9 mouse cellular contexts compared by ENCODE assay signal in genomic region chr19:5084834-5085144, GRCm38 (mm10). TPM values are rescaled to one million over a fixed set of nuclear protein-coding genes. Genes with fewer than 3 reads are reported as not detected.
DNase-seq lines count a peak whose midpoint lies in the region; ATAC-seq and TF ChIP-seq lines count a peak whose summit lies in the region.
"Had no signal": no experiment of that assay in that cellular context is flagged by ENCODE, and none has a peak within 500 bp of the region (broad histone marks: within the 10 kb centered on the region; RNA-seq: fewer than 3 reads in every experiment).

No protein-coding gene starts in this region.

- peak overlapping the region; percentile 72 for H3K4me3 ChIP-seq in gastrocnemius, adult 2 months
- H3K4me3 ChIP-seq in limb, embryonic 14.5 days (replicated peaks; ENCODE audit: low read length): peak overlapping the region; percentile 42
- peak overlapping the region; percentile 53 for H3K4me3 ChIP-seq in stomach, embryonic 16.5 days (replicated peaks; ENCODE audit: low read length)

- 6% methylated on average over 14 of the region's 15 CpGs for WGBS in limb, embryonic 14.5 days
- WGBS in stomach, embryonic 16.5 days: 5% methylated on average over 15 of the region's 15 CpGs

- no peak for TF ChIP-seq POLR2A in limb, embryonic 14.5 days (IDR thresholded peaks at IDR 0.05; ENCODE audit: borderline replicate concordance, extremely low read depth, insufficient read depth, insufficient read length)

- H3K27me3 ChIP-seq in limb, embryonic 14.5 days (ENCODE audit: control insufficient read depth, insufficient read depth, low read length): peaks cover 58% of the 10 kb centered on the region
- peaks cover 55% of the 10 kb centered on the region for H3K27me3 ChIP-seq in stomach, embryonic 16.5 days (ENCODE audit: control insufficient read depth, insufficient read depth, low read length)

- H3K27ac ChIP-seq in gastrocnemius, adult 2 months: no peak overlapping the region
- no peak overlapping the region for H3K27ac ChIP-seq in limb, embryonic 14.5 days (replicated peaks; ENCODE audit: low read depth, low read length)
- no peak overlapping the region for H3K27ac ChIP-seq in stomach, embryonic 16.5 days (ENCODE audit: low read length)

- no peaks in the 10 kb centered on the region for H3K9me3 ChIP-seq in limb, embryonic 14.5 days (ENCODE audit: control insufficient read depth, low read length)
- H3K9me3 ChIP-seq in stomach, embryonic 16.5 days (replicated peaks; ENCODE audit: control insufficient read depth, low read length): no peaks in the 10 kb centered on the region

- H3K9ac ChIP-seq in limb, embryonic 14.5 days (ENCODE audit: low read depth, low read length, severe bottlenecking): no peak overlapping the region
- H3K9ac ChIP-seq in stomach, embryonic 16.5 days (ENCODE audit: low read length): peak overlapping the region; percentile 67; the same call in 1 of the 2 replicates

- no peak for ATAC-seq in limb, embryonic 14.5 days (ENCODE audit: low FRiP score, low read depth)
- ATAC-seq in stomach, embryonic 16.5 days (ENCODE audit: insufficient read depth, low FRiP score): no peak

- H3K36me3 ChIP-seq in limb, embryonic 14.5 days (ENCODE audit: control insufficient read depth, insufficient read depth, low read length): peaks cover 5% of the 10 kb centered on the region; the same call in 1 of the 2 replicates
- no peaks in the 10 kb centered on the region for H3K36me3 ChIP-seq in stomach, embryonic 16.5 days (ENCODE audit: control insufficient read depth, insufficient read depth, low read length)

- intact Hi-C loops in gastrocnemius, adult 2 months (cut with DNase I): loop anchor here (5.0 kb wide), 1 partner anchor 42 kb away; the partner anchor contains the start of gene Brms1

- TF ChIP-seq CTCF in gastrocnemius, adult 2 months (IDR thresholded peaks at IDR 0.05): no peak

- peaks cover 14% of the 10 kb centered on the region for H3K4me1 ChIP-seq in limb, embryonic 14.5 days (ENCODE audit: control insufficient read depth, insufficient read depth, low read length)
- H3K4me1 ChIP-seq in stomach, embryonic 16.5 days (ENCODE audit: control insufficient read depth, insufficient read depth, low read length): peaks cover 20% of the 10 kb centered on the region

- no peak for DNase-seq in gastrocnemius, adult 2 months
- no peak for DNase-seq in gastrocnemius, adult 18-20 months (ENCODE audit: low spot score)
- DNase-seq in testis, postnatal 10 days (ENCODE audit: low spot score): peak; percentile 36
- no peak for DNase-seq in testis, postnatal 14 days (ENCODE audit: low spot score)
- DNase-seq in limb, embryonic 14.5 days (ENCODE audit: low spot score): no peak
- no peak for DNase-seq in spleen, adult 18-20 months
- no peak for DNase-seq in embryo, embryonic 11 days
- DNase-seq: left cerebral cortex, postnatal 4 days had no signal

- H3K4me2 ChIP-seq in limb, embryonic 14.5 days (replicated peaks; ENCODE audit: low read depth, low read length, severe bottlenecking): peak overlapping the region; percentile 74
- H3K4me2 ChIP-seq in stomach, embryonic 16.5 days (ENCODE audit: low read depth, low read length): peak overlapping the region; percentile 83

RNA-seq across cellular contexts. Expression of gene Tmem151a, which starts 0.5 kb away (rescaled TPM):
- total RNA-seq in gastrocnemius, adult 2 months (2021): not detected
- under 1 TPM in 1 of 2 experiments, not detected in 1; 0.18 TPM for total RNA-seq in gastrocnemius, adult 18-20 months (2021)
- 0.96 and 1.4 TPM in 2 replicates for polyA plus RNA-seq in limb, embryonic 14.5 days (2012; rRNA removed)
- 1.8 and 2.1 TPM in 2 replicates for polyA plus RNA-seq in limb, embryonic 14.5 days (2014; fragmentation: Nextera tagmentation; extraction: Ambion mirVana)
- polyA plus RNA-seq in stomach, embryonic 16.5 days (2015; fragmentation: Nextera tagmentation; extraction: Ambion mirVana): 4.9 and 6.8 TPM in 2 replicates

RNA-seq across cellular contexts. Expression of gene Yif1a, which starts 3.5 kb away (rescaled TPM):
- 10 to 100 TPM; 41.2 to 53.8 TPM for total RNA-seq in gastrocnemius, adult 2 months (2021)
- 10 to 100 TPM; 45.1 to 47.0 TPM for total RNA-seq in gastrocnemius, adult 18-20 months (2021)
- 121 and 130 TPM in 2 replicates for polyA plus RNA-seq in limb, embryonic 14.5 days (2012; rRNA removed)
- polyA plus RNA-seq in limb, embryonic 14.5 days (2014; fragmentation: Nextera tagmentation; extraction: Ambion mirVana): 129 and 144 TPM in 2 replicates
- polyA plus RNA-seq in stomach, embryonic 16.5 days (2015; fragmentation: Nextera tagmentation; extraction: Ambion mirVana): 110 and 123 TPM in 2 replicates

RNA-seq across cellular contexts. Expression of gene Cnih2, which starts 13.5 kb away (rescaled TPM):
- total RNA-seq in gastrocnemius, adult 2 months (2021): under 1 TPM in 1 of 2 experiments, not detected in 1; 0.17 TPM
- not detected for total RNA-seq in gastrocnemius, adult 18-20 months (2021)
- 40.8 and 60.9 TPM in 2 replicates for polyA plus RNA-seq in limb, embryonic 14.5 days (2012; rRNA removed)
- polyA plus RNA-seq in limb, embryonic 14.5 days (2014; fragmentation: Nextera tagmentation; extraction: Ambion mirVana): 40.5 and 45.1 TPM in 2 replicates
- polyA plus RNA-seq in stomach, embryonic 16.5 days (2015; fragmentation: Nextera tagmentation; extraction: Ambion mirVana): 5.8 and 7.4 TPM in 2 replicates

RNA-seq across cellular contexts. Expression of gene Cd248, which starts 16.9 kb away (rescaled TPM):
- total RNA-seq in gastrocnemius, adult 2 months (2021): 10 to 100 TPM in 1 of 2 experiments, 1 to 10 TPM in 1; 9.5 to 15.1 TPM
- total RNA-seq in gastrocnemius, adult 18-20 months (2021): 10 to 100 TPM in 1 of 2 experiments, 1 to 10 TPM in 1; 6.3 to 11.8 TPM
- polyA plus RNA-seq in limb, embryonic 14.5 days (2012; rRNA removed): 97.5 and 115 TPM in 2 replicates
- polyA plus RNA-seq in limb, embryonic 14.5 days (2014; fragmentation: Nextera tagmentation; extraction: Ambion mirVana): 123 and 127 TPM in 2 replicates
- polyA plus RNA-seq in stomach, embryonic 16.5 days (2015; fragmentation: Nextera tagmentation; extraction: Ambion mirVana): 69.8 and 76.9 TPM in 2 replicates

RNA-seq across cellular contexts. Expression of gene Rab1b, which starts 22.1 kb away (rescaled TPM):
- 100 to 1,000 TPM; 112 to 128 TPM for total RNA-seq in gastrocnemius, adult 2 months (2021)
- 100 to 1,000 TPM; 117 to 118 TPM for total RNA-seq in gastrocnemius, adult 18-20 months (2021)
- polyA plus RNA-seq in limb, embryonic 14.5 days (2012; rRNA removed): 192 and 235 TPM in 2 replicates
- 249 and 255 TPM in 2 replicates for polyA plus RNA-seq in limb, embryonic 14.5 days (2014; fragmentation: Nextera tagmentation; extraction: Ambion mirVana)
- 240 and 242 TPM in 2 replicates for polyA plus RNA-seq in stomach, embryonic 16.5 days (2015; fragmentation: Nextera tagmentation; extraction: Ambion mirVana)
